Mouse (Mus musculus) testis, adult 2 months (tissue): ENCODE results near the gene Nr2f2. TPM values are rescaled to one million over a fixed set of nuclear protein-coding genes. Genes with fewer than 3 reads are reported as not detected.

ENCODE experiments used
- H3K27ac ChIP-seq: fragments of 200-500 bp; 2 replicates; pipeline ENCODE4 v1.5.1; 2012; ENCODE audit warnings: low read depth, low read length; ENCODE audit not compliant: control insufficient read depth, insufficient read depth
- H3K27me3 ChIP-seq: fragments of 200-500 bp; 2 replicates; pipeline ENCODE4 v1.6.1; 2012; ENCODE audit warnings: mild to moderate bottlenecking, low read length, moderate library complexity; ENCODE audit not compliant: control insufficient read depth, insufficient read depth
- H3K36me3 ChIP-seq: fragments of 200-500 bp; 2 replicates; pipeline ENCODE4 v1.6.1; 2012; ENCODE audit warnings: mild to moderate bottlenecking, low read length; ENCODE audit not compliant: control insufficient read depth, insufficient read depth
- H3K4me1 ChIP-seq: fragments of 200-500 bp; 2 replicates; pipeline ENCODE4 v1.6.1; 2012; ENCODE audit warnings: low read length; ENCODE audit not compliant: control insufficient read depth, insufficient read depth
- H3K4me3 ChIP-seq: fragments of 200-500 bp; 2 replicates; pipeline ENCODE4 v1.5.1; 2012; ENCODE audit warnings: low read depth, mild to moderate bottlenecking, low read length, moderate library complexity, mixed read lengths; ENCODE audit not compliant: control insufficient read depth
- CTCF ChIP-seq: fragments of 200-500 bp; IDR thresholded peaks from 2 replicates; pipeline ENCODE4 v1.5.1; 2012; ENCODE audit warnings: low read depth, mild to moderate bottlenecking, inconsistent platforms, low read length, moderate library complexity; ENCODE audit not compliant: control insufficient read depth, insufficient read depth, insufficient replicate concordance
- POLR2A ChIP-seq: fragments of 200-500 bp; IDR thresholded peaks from 2 replicates; pipeline ENCODE4 v1.6.1; 2012; ENCODE audit warnings: low read depth, mild to moderate bottlenecking, inconsistent platforms, low read length, moderate library complexity; ENCODE audit not compliant: control insufficient read depth
- polyA plus RNA-seq: library from polyadenylated mRNA; depleted of rRNA; stranded (reverse); fragments of >200 nt; gene quantifications from 2 replicates; pipeline ENCODE4 v1.2.3, GENCODE M21; 2012

The Nr2f2 gene
- polyA plus RNA-seq, 1 experiment, result 11.3 TPM

- H3K27me3 ChIP-seq, result no peaks in the 10 kb centered on the region
- no peak for TF ChIP-seq POLR2A
- TF ChIP-seq CTCF, result no peak
- no peaks in the 10 kb centered on the region for H3K36me3 ChIP-seq
- peaks cover 4% of the 10 kb centered on the region; the same call in 1 of the 2 replicates for H3K4me1 ChIP-seq
- no peak overlapping the region for H3K4me3 ChIP-seq
- H3K27ac ChIP-seq, result no peak overlapping the region
These were observed 40.6 kb upstream of the Nr2f2 start for GRCm38 (mm10) chr7:70407123-70407522.

GRCm38 (mm10) chr7:70406527-70406926 lies 40.0 kb upstream of the Nr2f2 start:
- Histone ChIP-seq H3K27ac (no peak overlapping the region), H3K36me3 (no peaks in the 10 kb centered on the region), H3K4me1 (peaks cover 4% of the 10 kb centered on the region; the same call in 1 of the 2 replicates), H3K4me3 (no peak overlapping the region), H3K27me3 (no peaks in the 10 kb centered on the region)
- TF ChIP-seq POLR2A (no peak), CTCF (no peak)

- TF ChIP-seq CTCF (no peak), POLR2A (no peak)
- H3K36me3 ChIP-seq, result no peaks in the 10 kb centered on the region
- H3K4me1 ChIP-seq, result peaks cover 4% of the 10 kb centered on the region; the same call in 1 of the 2 replicates
These were observed 38.9 kb upstream of the Nr2f2 start for GRCm38 (mm10) chr7:70405466-70405865.

GRCm38 (mm10) chr7:70382828-70383227 lies 16.3 kb upstream of the Nr2f2 start:
- TF ChIP-seq CTCF, result no peak
- no peak for TF ChIP-seq POLR2A
- Histone ChIP-seq H3K27ac (no peak overlapping the region), H3K27me3 (no peaks in the 10 kb centered on the region), H3K4me1 (no peaks in the 10 kb centered on the region), H3K4me3 (no peak overlapping the region), H3K36me3 (no peaks in the 10 kb centered on the region)

More at GRCm38 (mm10) chr7:70405466-70405865, 38.9 kb upstream of the Nr2f2 start:
- Histone ChIP-seq H3K4me3 (no peak overlapping the region), H3K27me3 (no peaks in the 10 kb centered on the region), H3K27ac (no peak overlapping the region)

- no peaks in the 10 kb centered on the region for H3K27me3 ChIP-seq
- no peaks in the 10 kb centered on the region for H3K36me3 ChIP-seq
- no peak overlapping the region for H3K27ac ChIP-seq
- H3K4me1 ChIP-seq, result no peaks in the 10 kb centered on the region
- TF ChIP-seq POLR2A (no peak), CTCF (no peak)
- H3K4me3 ChIP-seq, result no peak overlapping the region
These were observed 15.1 kb upstream of the Nr2f2 start for GRCm38 (mm10) chr7:70381409-70382244.

- no peak overlapping the region for H3K4me3 ChIP-seq
- H3K27me3 ChIP-seq, result no peaks in the 10 kb centered on the region
- no peaks in the 10 kb centered on the region for H3K4me1 ChIP-seq
- H3K27ac ChIP-seq, result no peak overlapping the region
- TF ChIP-seq CTCF (no peak), POLR2A (no peak)
- H3K36me3 ChIP-seq, result no peaks in the 10 kb centered on the region
These were observed 14.4 kb upstream of the Nr2f2 start for GRCm38 (mm10) chr7:70380943-70381342.

- Histone ChIP-seq H3K36me3 (no peaks in the 10 kb centered on the region), H3K27ac (no peak overlapping the region), H3K4me1 (no peaks in the 10 kb centered on the region), H3K27me3 (no peaks in the 10 kb centered on the region), H3K4me3 (no peak overlapping the region)
- TF ChIP-seq CTCF (no peak), POLR2A (no peak)
These were observed 13.7 kb upstream of the Nr2f2 start for GRCm38 (mm10) chr7:70380246-70380645.
